Mouse (Mus musculus) layer of hippocampus, adult 18-20 months (tissue): ENCODE data around the gene Il2rg. TPM values are rescaled to one million over a fixed set of nuclear protein-coding genes. Genes with fewer than 3 reads are reported as not detected.
A peak's percentile ranks its signal among the peaks of the same experiment; 100 is the strongest.

Experiments
- DNase-seq, 2 experiments: peaks; one replicate each; pipeline ENCODE4 v3.0.0; 2022; ENCODE audit warnings: low spot score in 2 of 2
- long read RNA-seq: library from polyadenylated mRNA; stranded (forward); transcript quantifications from one replicate; pipeline ENCODE4 v2.0.0, GENCODE M21; 2021
- total RNA-seq, 2 experiments: library from RNA; stranded (reverse); gene quantifications; 2 replicates each; pipeline ENCODE4 v1.2.3; 2021

The Il2rg gene
- under 1 TPM; 0.74 to 0.79 TPM for total RNA-seq
- long read RNA-seq = 0 reads

DNA sequence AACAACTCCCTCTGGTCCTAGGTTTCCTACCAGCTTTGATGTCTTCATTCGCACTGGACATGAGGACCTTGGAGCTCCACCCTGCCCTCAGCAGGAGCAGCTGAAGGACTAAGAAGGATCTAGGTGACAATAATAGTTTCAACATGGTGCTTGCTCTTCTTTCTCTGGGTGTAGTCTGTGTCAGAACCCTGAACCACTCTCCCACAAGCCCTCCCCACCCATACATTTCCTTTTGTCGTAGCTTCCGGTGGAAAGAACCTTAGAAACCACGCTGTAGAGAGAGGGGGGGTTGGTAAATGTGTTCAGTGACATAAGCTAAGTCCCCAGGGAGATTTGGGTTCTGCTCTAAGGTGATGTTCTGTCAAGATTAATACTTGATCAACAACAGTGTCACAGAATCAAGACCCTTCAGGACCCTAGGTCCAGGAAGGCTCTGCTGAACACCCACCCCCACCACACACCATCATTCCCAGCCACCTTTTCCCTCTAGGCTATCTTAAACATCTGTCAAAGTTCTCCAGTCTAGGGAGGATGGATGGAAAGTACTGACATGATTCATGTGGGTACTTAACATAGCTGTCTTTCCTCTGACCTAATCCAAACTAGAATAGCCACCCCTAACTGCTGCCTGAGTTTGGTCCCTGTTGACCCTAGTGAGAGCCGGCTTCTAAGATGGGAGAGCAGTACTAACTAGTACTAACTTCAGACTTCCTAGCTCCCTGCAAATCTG, at the start of gene Il2rg:
Gene Il2rg (minus strand): TSS at position 231 of the 730 bp plus-strand sequence.
- DNase-seq = no peak

DNA sequence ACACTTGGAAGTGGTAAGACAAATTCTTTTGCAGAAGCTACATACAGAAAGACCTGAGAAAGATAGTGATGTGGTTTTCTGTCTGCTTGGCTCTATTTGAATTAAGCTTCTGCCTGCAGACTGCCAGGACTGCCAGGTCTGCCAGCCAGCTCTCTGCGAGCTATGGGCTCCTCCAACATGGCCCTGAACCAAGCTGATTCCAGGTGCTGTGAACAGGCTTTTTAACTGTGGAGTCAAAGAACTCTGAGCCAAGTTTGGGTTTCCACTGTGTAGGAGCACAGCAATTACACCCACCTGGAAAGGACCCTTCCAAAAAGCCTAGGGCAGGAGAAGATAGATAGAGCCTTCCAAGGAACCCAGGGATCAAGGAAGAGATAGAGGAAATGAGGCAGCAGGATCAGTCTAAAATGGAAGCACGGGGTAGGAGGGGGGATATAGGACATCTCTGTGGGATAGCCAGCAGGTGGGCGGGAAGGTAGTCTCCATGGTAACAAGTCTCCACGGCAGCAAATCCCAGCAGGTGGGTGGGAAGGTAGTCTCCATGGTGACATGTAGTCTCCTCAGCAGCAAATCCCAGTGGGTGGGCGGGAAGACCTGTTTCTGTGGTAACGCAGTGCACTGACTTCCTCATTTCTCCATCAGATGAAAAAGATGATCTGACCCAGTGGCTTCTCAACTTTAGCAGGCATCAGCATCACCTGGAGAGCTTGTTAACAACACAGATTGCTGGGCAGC, 45.7 kb upstream of the Il2rg start:
- DNase-seq = peak; percentile 85 to 89

DNA sequence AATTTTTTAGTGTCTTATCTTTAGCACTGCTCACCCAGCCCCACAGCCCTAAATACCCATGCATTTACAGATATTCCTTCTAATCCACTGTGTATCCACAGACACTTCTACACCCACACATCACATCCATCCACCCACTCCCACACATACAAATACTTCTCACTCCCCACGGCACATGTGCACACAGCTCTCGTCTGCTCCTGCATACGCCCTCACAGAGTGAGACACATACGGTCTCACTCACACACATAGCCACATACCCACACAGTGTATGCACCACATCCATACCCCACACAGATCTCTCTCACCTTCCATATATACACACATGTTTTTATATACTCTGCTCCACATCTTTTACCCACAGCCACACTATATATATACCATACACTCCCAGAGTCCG, 41.2 kb upstream of the Il2rg start:
- DNase-seq = peak in 1 of 2 experiments; percentile 50

DNA sequence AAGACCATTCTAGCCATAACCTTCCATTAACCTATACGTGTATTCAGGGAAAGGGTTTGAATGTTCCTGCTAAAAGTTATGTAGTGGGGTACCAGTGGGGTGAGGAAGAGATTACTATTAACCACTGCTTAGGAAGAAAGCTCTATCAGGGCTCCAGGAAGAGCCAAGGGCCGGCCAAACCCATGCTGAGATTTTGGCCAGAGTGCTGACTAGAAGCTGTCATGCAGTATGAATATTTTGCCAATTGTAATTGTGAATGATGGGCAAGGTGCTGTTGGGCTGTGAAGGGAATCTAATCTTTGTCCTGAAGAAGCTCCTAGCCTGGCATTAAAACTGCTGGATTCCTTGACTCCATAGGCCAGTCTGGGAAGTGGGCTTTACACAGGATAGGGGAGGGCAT, 36.6 kb upstream of the Il2rg start:
- no peak for DNase-seq

DNA sequence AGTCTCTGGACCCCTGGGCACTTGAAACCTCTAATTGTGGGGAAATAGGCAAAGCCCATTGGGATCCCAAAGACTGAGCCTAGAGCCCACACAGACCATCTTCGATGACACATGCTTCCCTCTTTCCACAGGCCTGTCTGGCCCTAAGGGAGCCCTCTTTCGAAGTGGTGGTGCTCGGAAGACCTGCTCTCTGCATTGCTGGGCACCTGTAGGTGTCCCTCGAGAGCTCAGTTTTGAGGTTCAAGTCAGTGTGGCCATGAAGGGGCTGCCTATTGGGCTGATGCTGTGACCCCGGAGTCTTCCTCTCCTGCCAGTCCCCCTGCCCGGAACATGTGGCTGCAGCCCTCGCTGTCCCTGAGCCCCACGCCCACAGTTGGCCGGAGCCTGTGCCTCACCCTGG, 33.6 kb upstream of the Il2rg start:
- no peak for DNase-seq

DNA sequence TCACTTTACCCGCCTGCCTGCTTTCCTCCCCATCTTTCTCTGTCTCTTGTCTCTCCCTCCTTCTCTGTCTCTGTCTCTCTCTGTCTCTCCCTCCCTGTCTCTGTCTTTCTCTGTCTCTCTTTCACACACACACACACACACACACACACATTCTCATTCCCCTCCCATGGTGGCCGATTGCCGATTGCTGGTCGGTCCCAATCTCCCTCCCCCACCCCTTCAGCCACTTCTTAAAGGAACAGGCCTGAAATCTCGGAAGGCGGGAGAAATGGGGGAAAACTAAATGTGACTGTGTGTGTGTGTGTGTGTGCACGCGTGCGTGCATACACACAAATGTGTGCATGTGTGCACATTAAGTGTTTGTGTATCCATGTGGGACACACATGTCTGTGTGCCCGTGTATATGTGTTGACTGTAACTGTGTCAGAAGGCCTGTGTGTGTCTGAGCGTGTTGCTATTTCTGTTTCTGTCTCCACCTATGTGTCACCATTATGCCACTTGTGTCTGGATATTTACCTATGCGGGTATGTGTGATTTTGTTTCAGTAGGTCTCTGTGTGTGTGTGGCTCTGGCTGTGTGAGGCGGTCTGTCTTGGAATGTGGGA, 32.5 kb upstream of the Il2rg start:
- DNase-seq = no peak

DNA sequence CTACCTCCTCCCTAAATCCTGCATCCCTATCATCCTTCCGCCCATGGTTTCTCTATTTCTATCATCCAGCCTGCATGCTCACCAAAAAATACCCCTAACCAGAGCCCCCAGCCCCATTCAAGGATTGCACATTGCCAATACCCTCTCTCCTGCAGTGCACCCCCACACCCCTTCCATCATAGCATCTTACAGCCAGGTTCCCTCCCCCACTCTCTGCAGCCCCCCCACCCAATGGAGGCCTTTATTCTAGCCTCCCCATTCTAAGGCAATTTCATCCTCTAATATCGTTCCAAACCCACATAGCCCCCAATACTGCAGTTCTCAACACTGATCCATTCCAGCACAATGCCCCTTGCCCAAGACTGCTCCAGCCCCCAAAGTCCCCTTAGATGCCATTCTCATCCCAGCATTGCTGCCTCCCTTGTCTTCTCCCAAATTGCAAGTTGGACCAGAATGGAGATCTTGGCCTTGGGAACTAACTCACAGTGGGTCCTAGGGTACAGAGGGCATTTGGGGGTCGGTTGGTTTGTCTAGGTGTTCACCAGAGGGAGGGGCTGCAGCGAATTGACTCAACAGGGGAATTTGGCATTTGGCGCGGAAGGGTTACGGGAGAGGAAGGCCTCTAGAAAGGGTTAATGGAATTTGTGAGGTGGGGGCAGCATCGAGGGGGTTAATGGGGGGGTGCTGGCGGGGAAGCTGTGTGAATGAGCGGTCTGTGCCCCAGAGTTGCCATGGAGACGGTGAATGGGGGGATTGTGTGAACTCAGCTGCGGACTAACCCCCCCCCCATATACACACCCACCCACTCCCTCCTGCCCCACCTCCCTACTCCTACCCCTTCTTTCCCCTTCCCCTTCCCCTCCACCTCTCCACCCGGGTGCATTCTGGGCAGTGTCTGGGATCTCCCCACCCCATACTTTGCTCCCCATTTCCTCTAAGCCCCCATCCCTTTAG, 31.7 kb upstream of the Il2rg start:
- no peak for DNase-seq

DNA sequence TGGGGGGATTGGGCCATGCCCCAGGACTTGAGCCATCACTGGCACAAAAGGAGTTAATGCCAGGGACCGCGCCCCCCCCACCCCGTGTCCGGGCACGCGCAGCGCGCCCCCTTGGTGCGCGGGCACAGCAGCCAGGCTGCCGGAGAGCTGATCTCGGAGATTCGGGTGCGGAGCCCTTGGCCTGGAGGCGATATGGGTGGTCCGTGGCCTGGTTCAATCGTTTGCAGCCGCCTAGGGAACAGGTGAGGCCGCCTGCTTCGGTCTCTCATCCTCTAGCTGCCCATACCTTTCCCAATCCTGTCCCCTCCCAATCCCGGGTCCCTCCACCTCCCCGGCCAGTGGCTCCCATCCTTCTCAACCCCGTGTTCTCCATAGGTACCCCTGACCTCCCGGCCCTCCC, 31.0 kb upstream of the Il2rg start, which contains the start of gene Nlgn3:
Gene Nlgn3 (plus strand): TSS at position 114 of the 400 bp plus-strand sequence.
- DNase-seq = peak in 1 of 2 experiments; percentile 52

DNA sequence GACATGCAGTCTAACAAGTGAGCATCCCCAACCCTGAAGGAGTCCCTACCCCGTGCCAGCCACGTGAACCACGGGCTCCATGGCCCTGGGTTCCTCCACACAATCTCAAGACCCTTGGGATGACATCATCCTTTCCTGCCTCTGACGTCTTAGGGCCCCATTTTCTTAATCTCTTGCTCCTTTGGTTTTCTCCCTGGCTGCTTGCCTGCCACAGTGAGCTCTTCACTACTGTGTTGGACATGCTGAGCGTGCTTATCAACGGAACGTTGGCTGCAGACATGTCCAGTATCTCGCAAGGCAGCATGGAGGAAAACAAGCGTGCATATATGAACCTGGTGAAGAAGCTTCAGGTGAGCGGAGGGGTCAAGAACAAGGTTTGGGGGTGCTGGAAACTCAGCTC, 22.1 kb upstream of the Il2rg start:
- no peak for DNase-seq

DNA sequence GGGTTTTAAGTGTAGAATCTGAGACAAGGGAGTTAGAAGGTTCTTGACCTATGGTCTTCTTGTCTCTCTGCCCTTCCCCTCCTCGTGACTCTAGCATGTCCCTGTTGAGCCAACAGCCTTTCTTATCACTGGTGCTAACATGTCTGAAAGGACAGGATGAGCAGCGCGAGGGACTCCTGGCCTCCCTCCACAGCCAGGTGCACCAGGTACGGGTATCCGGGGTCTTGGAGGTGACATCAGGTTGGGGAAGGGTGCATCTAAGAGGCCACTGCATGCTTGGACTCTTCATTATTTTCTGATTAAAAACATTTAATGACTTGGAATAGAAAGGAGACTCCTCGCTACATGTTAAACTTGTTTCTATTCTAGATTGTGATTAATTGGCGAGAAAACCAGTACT, 21.0 kb upstream of the Il2rg start:
- DNase-seq = no peak

DNA sequence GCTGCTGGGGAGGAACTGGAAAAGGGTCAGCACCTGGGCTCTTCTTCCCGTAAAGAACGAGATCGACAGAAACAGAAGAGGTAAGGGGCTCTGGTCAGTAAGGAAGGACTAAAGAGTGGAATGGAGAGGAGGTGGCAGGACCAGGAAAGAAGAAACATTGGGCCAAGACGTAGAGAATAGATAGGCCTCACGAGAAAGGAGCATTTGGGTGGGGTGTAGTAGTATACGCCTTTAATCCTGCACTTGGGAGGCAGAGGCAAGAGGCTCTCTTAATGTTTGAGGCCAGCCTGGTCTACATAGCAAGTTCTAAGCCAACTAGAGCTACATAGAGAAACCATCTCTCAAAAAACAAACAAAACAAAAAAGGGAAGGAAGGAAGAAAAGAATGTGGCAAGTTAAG, 20.4 kb upstream of the Il2rg start:
- no peak for DNase-seq

DNA sequence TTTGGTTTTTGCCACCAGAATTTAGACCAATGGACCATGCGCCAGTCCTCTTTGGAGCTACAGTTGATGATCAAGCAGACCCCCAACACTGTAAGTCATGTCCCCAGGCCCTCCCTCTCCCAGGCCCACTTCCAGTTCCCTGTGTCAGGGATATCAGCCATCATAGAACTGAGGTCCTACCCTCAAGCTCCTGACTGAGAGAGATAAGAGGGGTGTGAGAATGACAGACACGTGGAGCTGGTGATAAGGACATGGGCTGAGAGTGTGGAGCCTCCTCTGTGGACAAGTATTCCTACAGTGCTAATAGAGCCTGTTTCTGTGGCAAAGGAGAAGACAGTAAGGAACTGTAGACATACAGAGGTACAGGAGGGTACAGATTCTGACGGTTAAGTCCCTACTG, 19.5 kb upstream of the Il2rg start:
- no peak for DNase-seq

DNA sequence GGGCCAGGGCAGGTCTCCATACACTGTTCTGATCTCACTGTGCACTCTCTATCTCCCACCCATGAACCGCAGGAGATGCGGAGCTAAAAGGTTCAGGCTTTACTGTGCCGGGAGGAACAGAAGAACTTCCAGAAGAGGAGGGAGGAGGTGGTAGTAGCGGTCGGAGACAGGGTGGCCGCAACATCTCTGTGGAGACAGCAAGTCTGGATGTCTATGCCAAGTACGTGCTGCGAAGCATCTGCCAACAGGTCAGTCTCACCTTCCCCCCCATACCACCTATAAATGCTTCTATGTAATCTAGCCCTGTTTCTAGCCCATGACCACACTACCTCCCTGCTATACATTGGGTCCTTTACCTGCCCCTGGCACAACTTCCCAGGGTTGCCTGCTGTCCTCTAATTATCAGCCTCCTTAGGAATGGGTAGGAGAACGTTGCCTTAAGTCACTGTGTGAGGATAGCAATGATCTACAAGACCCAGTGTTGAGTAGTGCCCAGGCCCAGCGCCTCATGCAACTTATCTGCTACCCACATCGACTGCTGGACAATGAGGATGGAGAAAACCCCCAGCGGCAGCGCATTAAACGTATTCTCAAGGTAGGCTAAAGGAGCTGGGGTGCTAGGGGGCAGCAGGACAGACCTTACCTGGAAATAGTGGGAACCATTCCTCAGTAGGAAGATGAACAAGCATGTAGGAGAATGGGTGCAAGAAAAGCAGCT, 18.1 kb upstream of the Il2rg start:
- no peak for DNase-seq

DNA sequence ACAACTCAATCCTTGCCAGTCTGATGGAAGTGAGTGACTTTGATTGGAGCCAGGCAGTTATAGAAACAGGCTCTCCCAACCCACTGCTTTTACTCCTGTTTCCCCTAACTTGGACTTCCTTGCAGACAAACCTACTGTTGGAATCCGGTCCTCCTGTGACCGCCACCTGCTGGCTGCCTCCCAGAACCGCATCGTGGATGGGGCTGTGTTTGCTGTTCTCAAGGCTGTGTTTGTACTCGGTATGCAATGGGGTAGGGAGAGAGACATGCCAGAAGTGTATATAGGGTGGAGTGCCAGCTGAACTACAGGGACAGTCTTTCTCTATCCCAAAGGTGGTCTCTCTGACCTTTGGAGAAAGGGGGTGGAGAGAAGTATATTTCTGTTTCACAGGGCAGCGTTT, 17.5 kb upstream of the Il2rg start:
- DNase-seq = peak; percentile 40 to 55

DNA sequence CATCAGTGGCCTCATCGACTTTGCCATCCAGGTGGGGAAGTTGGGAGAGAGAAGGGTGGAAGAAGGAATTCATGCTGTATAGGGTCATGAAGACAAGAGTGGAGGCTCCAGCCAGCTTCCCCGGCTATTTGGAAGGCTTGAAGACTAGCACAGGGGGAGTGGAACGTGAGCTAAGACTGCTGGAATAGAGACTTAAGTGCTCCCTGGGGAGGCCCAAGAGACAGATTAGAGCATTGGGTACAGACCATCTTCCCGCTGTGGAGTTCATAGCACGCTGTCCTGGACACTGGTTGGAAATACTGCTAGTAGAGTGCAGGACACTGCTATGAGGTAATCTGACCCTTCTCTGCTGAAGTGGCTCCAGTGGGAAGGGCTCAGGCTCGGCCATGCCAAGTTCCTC, 14.8 kb upstream of the Il2rg start:
- DNase-seq = no peak

DNA sequence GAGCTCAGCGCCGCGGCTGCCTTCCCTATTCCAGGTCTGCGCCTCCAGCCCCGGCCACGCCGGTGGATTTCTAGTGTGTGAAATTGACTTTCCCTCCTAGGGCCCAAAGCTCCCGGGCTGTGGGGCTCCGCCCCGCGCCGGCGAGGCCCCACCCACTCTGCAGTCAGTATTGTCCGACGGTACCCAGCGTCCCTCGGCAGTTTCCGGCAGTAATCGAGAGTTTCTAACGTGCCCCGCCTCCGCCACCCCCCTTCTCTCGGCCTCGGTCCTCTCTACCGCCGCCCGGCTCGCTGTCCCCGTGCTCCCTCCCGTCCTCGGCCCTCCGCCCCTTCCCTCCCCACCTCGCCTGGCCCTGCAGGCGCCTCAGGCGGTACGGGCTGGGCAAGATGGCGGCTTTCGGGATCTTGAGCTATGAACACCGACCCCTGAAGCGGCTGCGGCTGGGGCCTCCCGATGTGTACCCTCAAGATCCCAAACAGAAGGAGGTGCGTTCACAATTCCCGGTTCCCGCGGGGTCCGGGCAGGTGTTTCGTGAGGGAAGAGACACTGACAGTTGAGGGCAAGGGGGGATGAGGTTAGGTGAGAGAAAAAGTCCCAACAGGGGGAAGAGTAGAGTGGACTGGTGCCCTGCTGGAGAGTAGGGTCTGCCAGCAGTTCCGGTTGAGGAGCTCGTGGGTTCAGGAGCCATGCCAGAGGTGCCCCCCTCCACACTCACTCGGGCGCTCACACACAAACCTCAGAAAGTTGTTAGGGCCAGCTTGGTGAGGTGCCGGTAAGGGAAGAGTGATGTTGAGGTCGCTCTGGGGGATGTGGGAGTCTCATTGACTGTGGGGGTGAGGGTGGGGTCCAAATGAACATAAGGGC, 6.1 kb upstream of the Il2rg start, which contains the start of gene Med12:
Gene Med12 (plus strand): TSS at position 156 of the 864 bp plus-strand sequence.
- DNase-seq = peak; percentile 73 to 83

DNA sequence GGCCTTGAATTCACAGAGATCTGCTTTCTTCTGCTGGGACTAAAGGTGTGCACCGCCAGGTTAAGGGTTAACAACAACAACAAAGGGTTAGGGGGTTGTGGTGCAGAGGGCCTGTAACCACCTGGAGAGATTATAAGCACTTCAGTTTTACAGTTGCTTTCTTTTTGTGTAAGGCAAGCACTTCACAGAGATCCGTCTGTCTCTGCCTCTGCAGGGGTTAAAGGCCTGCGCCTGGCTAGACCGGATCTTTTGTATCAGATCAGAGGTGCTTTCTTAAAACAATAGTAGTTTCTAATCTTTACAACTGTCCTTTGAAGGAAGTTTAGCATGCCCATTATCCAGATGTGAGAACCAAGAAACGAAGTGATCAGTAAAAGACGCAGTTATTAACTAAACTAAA, 5.4 kb upstream of the Il2rg start:
- no peak for DNase-seq

DNA sequence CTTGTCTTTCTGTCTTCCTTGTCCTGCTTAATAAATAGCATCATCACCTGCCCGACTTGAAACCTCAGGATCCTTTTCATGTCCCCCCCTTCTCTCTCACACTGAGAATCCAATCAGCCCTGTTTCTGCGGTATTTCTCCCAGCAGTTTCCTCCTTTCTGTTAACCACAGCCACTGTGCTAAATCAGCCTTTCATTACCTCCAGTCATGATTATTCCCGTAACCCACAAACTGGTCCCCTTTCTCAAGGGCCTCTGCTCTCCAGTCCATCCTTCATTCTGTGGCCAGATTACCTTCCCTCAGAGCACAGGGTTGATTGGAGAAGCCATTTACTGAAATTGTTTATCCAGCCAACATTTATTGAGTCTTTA, 685 bp upstream of the Il2rg start, which contains the start of gene Gm20489:
Gene Gm20489 (minus strand): TSS at position 269 of the 370 bp plus-strand sequence.
- DNase-seq = no peak

DNA sequence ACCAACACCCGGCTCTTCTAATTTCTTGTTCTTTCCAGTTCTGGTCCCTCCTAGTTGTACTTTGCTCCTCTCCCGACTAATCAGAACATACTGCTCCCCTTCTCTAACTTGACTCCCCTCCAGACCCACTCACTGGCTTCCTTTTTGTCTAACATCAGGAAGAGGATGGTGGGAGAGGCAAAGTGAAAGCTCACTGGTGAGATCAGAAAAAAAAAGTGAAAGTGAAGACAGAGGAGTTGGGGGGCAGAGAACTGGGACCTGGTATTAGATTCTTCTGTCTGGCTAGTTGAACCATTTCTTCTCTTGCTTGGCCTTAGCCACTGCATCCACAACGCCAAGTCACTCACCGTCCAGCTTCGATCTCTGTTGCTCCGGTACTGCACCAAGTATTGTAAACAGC, 1.4 kb downstream of the Il2rg start:
- DNase-seq = no peak
